Mouse (Mus musculus) stomach, embryonic 15.5 days (tissue): Measurements from ENCODE around the gene Cdk8. TPM values are rescaled to one million over a fixed set of nuclear protein-coding genes. Genes with fewer than 3 reads are reported as not detected.

Experiments used
- ATAC-seq: fragments of 200-750 bp; cut with Nextera tagmentation; 2 replicates; pipeline ENCODE4 v1.8.0; 2017; ENCODE audit warnings: low read depth, moderate number of reproducible peaks, moderate TSS enrichment; ENCODE audit not compliant: insufficient read depth, low FRiP score
- H3K27ac ChIP-seq: fragments of 300-500 bp; sonication (generic); 2 replicates; pipeline ENCODE4 v1.5.1; 2015; ENCODE audit warnings: mild to moderate bottlenecking, inconsistent platforms
- H3K27me3 ChIP-seq: fragments of 300-500 bp; sonication (generic); replicated peaks from 2 replicates; pipeline ENCODE4 v1.6.1; 2015; ENCODE audit warnings: inconsistent platforms
- H3K36me3 ChIP-seq: fragments of 300-500 bp; sonication (generic); 2 replicates; pipeline ENCODE4 v1.6.1; 2015; ENCODE audit warnings: inconsistent platforms
- H3K4me1 ChIP-seq: fragments of 300-500 bp; sonication (generic); 2 replicates; pipeline ENCODE4 v1.6.1; 2015; ENCODE audit warnings: inconsistent platforms
- H3K4me2 ChIP-seq: fragments of 300-500 bp; sonication (generic); 2 replicates; pipeline ENCODE4 v1.6.1; 2015; ENCODE audit warnings: mild to moderate bottlenecking, inconsistent platforms
- H3K4me3 ChIP-seq: fragments of 300-500 bp; sonication (generic); replicated peaks from 2 replicates; pipeline ENCODE4 v1.5.1; 2015; ENCODE audit warnings: inconsistent platforms
- H3K9ac ChIP-seq: fragments of 300-500 bp; sonication (generic); 2 replicates; pipeline ENCODE4 v1.6.1; 2015; ENCODE audit warnings: inconsistent platforms
- H3K9me3 ChIP-seq: fragments of 300-500 bp; sonication (generic); 2 replicates; pipeline ENCODE4 v1.6.1; 2016; ENCODE audit warnings: inconsistent platforms
- WGBS: fragments of 180-500 bp; shearing (Covaris S2); methylation state at CpG from one replicate; pipeline ENCODE4 v1.1.7; 2015; 5-methylcytosine and 5-hydroxymethylcytosine counted together
- polyA plus RNA-seq: library from polyadenylated mRNA; unstranded; fragments of >200 nt; fragmentation: Nextera tagmentation; extraction: Ambion mirVana; gene quantifications from 2 replicates; pipeline ENCODE4 v1.2.1, GENCODE M21; 2015

The Cdk8 gene
- polyA plus RNA-seq, 1 experiment from 2014 or later: 20.5 TPM

DNA sequence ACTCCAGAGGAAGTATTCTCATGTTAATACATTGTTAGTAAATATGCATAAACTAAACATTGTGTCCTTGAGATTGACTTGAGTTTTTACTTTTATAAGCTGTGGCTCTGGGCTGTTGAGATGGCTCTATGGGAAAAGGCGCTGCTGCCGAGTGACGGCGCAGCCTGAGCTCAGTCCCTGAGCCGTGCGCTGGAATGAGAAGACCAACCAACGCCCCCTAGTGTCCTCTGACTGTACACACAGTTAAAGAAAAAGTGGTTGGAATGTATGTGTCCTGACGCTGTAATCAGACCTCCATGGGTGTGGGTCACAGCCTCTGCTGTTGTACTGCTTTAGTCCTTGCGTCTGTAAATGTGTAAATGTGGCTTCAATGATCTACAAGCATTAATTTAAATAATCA is 29.0 kb downstream of the Cdk8 start:
- Histone ChIP-seq H3K4me3 (no peak overlapping the region), H3K36me3 (peaks cover 3% of the 10 kb centered on the region; the same call in 1 of the 2 replicates), H3K9ac (no peak overlapping the region), H3K4me1 (no peaks in the 10 kb centered on the region), H3K27ac (no peak overlapping the region), H3K27me3 (no peaks in the 10 kb centered on the region), H3K9me3 (no peaks in the 10 kb centered on the region), H3K4me2 (no peak overlapping the region)
- 55% methylated on average over 9 of the region's 9 CpGs for WGBS
- ATAC-seq: no peak

DNA sequence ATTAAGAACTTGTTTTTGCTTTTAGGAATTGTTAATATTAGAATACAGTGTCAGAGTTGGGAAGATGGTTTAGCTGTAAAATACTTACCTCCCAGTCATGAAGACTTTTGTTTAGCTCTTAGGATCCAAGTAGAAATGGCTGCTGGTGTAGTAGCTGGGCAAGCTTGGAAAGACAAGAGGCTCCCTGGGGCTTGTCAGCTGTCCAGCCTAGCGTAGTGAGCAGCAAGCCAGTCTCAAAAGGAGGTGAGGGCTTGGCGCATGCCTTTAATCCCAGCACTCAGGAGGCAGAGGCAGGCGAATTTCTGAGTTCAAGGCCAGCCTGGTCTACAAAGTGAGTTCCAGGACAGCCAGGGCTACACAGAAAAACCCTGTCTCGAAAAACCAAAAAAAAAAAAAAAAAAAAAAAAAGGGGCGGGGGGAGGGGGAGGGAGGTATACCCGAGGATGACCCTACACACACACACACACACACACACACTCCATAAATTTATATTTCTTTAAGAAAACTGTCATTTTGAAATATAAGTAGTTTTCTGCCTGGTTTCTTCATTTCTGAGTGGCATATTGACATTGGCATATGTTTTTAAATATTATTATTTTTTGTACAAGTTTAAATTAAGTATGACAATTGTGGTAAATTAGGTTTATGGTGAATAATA is 35.0 kb downstream of the Cdk8 start:
- ATAC-seq: no peak
- WGBS: 88% methylated on average over 5 of the region's 6 CpGs
- Histone ChIP-seq H3K9me3 (no peaks in the 10 kb centered on the region), H3K4me2 (no peak overlapping the region), H3K4me3 (no peak overlapping the region), H3K4me1 (no peaks in the 10 kb centered on the region), H3K27ac (no peak overlapping the region), H3K36me3 (0 out of 2 replicates have a peak, but pooled peaks cover 4% of the 10 kb centered on the region), H3K27me3 (no peaks in the 10 kb centered on the region), H3K9ac (no peak overlapping the region)

DNA sequence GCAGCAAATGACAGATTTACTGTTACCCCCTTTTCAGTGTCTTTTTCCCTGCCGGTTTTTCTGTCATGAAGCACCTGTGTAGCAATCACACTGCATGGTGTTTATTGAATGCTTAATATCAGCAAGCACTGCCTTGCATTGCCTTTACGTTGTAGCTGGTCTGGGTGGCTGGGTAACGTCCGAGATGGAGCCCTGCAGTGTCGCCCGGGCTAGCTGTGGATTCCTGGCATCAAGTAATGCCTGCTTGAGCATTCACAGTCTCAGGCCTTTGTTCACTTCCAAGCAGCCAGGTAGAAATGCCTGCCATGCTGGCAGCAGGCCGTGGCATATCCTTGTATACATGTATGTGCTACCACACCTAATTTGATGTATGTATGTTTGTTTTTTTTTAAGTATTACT is 36.7 kb downstream of the Cdk8 start:
- ATAC-seq: no peak
- H3K36me3 ChIP-seq: 0 out of 2 replicates have a peak, but pooled peaks cover 4% of the 10 kb centered on the region
- 89% methylated on average over 7 of the region's 7 CpGs for WGBS
- no peak overlapping the region for H3K4me3 ChIP-seq
- no peak overlapping the region for H3K4me2 ChIP-seq
- no peaks in the 10 kb centered on the region for H3K27me3 ChIP-seq
- H3K9me3 ChIP-seq: no peaks in the 10 kb centered on the region
- no peak overlapping the region for H3K27ac ChIP-seq
- H3K9ac ChIP-seq: no peak overlapping the region
- no peaks in the 10 kb centered on the region for H3K4me1 ChIP-seq

DNA sequence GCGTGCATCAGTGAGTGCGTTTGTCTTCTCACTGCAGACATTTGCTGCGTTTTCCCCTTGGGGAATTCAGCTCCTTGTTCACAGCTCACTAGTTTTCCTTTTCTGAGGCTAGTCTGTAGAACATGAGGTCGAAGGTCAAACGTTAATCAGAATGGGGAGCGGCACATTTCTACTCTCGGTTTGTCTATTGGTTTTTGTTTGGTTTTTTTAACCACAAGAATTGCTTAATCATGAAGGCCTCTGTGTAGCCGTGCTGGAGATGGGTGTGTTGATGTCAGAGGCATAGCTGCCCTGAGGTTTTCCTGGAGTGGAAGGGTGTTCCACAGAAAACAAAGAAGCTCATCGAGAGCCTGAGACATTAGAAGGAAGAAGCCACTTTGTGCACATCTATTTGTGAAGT is 39.6 kb downstream of the Cdk8 start:
- ATAC-seq: no peak
- Histone ChIP-seq H3K9me3 (no peaks in the 10 kb centered on the region), H3K4me3 (no peak overlapping the region), H3K4me2 (no peak overlapping the region), H3K4me1 (no peaks in the 10 kb centered on the region), H3K27ac (no peak overlapping the region), H3K36me3 (0 out of 2 replicates have a peak, but pooled peaks cover 6% of the 10 kb centered on the region), H3K9ac (no peak overlapping the region), H3K27me3 (no peaks in the 10 kb centered on the region)
- 83% methylated on average over 9 of the region's 9 CpGs for WGBS

DNA sequence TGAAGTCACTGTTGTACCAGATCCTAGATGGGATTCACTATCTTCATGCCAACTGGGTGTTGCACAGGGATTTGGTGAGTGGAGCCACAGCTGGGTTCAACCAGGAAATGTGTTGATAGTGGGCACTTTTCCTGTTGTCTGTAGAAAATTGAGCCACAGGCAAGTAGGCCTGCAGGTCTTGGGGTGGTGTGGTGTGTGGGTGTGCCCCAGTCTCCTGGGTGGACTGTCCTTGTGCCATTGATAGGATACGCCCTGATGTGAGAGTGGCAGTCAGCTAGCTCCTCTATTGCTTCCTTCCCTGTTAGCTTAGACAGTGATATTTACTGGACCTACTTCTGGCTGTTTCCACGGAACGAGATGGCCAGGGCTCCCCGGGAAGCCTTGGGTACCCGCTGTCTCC is 40.6 kb downstream of the Cdk8 start:
- no peak overlapping the region for H3K27ac ChIP-seq
- WGBS: 99% methylated on average over 5 of the region's 5 CpGs
- no peaks in the 10 kb centered on the region for H3K9me3 ChIP-seq

DNA sequence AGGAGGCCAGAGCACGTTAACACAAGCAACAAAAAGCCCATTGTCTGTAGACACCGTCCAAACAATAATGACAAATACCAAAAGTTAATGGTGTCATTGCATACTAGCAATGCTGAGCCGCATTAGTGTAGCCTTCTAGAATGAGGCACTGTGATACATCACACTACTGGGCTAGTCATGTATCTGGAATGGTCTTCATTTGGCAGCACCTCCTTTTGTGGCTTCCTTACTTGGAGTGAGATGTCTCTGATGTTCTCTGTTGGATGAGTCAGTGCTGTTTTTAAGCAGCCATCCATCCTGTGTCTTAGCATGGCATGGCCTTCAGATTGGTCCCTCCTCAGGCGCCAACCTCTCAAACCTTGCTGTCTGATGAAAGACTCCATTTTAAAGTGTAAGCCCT is 42.1 kb downstream of the Cdk8 start:
- H3K9ac ChIP-seq: no peak overlapping the region
- no peaks in the 10 kb centered on the region for H3K27me3 ChIP-seq
- no peak overlapping the region for H3K4me3 ChIP-seq
- no peak for ATAC-seq
- no peaks in the 10 kb centered on the region for H3K4me1 ChIP-seq
- no peak overlapping the region for H3K27ac ChIP-seq
- 0 out of 2 replicates have a peak, but pooled peaks cover 6% of the 10 kb centered on the region for H3K36me3 ChIP-seq
- H3K4me2 ChIP-seq: no peak overlapping the region
- no peaks in the 10 kb centered on the region for H3K9me3 ChIP-seq
- 73% methylated on average over 4 of the region's 4 CpGs for WGBS

More for the DNA sequence above, 40.6 kb downstream of the Cdk8 start:
- no peak; the same call in 1 of the 2 replicates for ATAC-seq
- H3K36me3 ChIP-seq: 0 out of 2 replicates have a peak, but pooled peaks cover 6% of the 10 kb centered on the region
- no peaks in the 10 kb centered on the region for H3K27me3 ChIP-seq
- no peak overlapping the region for H3K9ac ChIP-seq
- no peak overlapping the region for H3K4me2 ChIP-seq
- no peak overlapping the region for H3K4me3 ChIP-seq
- no peaks in the 10 kb centered on the region for H3K4me1 ChIP-seq

DNA sequence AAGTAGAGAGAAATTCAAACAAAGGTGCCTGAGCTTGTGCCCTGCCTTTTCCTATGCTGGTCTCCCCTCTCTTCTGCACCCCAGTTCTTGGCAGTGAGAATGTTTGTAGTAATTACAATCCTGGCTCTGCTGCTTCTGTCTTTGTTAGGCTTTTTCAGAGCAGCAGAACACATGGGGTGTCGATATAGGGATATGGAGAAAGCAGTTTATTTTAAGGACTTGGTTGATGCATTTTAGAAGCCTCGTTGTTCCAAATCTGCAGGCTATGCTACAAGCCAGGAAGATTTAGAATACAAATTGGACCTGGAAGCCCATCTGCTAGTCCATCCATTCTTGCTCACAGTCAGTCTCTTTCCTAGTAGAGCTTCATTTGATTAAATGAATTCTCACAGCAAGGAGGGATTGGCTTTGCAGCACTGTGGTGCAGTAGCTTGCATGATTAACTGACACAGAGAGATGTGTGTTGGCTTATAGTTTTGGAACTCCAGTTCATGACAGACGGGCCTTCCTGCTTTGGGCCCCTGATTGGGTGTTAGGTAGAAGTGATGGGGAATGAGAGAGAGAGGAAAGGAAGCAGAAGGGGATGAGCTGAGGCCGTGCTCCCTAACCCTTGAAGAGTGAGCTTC is 43.5 kb downstream of the Cdk8 start:
- WGBS: 90% methylated on average over 4 of the region's 4 CpGs
- peaks cover 6% of the 10 kb centered on the region; the same call in 1 of the 2 replicates for H3K36me3 ChIP-seq

DNA sequence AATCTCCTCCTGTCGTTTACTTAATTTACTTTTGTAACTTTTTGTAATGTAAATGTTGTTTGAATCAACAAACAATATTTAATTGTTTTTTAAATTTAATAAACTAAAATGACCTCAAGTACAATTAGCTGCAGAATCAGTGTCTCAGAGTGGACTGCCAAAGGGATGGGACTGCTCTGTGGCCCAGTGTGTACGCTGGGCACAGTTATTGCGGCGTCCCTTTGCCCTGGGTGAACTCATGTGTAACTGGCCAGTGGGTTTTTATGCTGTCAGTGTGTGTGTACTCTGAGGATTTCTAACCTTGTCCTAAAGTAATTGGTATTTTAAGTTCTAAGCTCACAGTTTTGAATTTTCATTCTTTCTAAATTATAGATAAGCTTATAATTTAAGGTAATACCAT is 46.5 kb downstream of the Cdk8 start:
- Histone ChIP-seq H3K36me3 (peaks cover 3% of the 10 kb centered on the region; the same call in 1 of the 2 replicates), H3K27ac (no peak overlapping the region), H3K4me3 (no peak overlapping the region), H3K9ac (no peak overlapping the region), H3K27me3 (no peaks in the 10 kb centered on the region), H3K4me1 (no peaks in the 10 kb centered on the region), H3K4me2 (no peak overlapping the region), H3K9me3 (no peaks in the 10 kb centered on the region)
- ATAC-seq: no peak
- WGBS: 89% methylated on average over 4 of the region's 4 CpGs

More for the DNA sequence above, 43.5 kb downstream of the Cdk8 start:
- no peak overlapping the region for H3K4me2 ChIP-seq
- no peaks in the 10 kb centered on the region for H3K27me3 ChIP-seq
- H3K4me1 ChIP-seq: no peaks in the 10 kb centered on the region
- H3K27ac ChIP-seq: no peak overlapping the region
- H3K9me3 ChIP-seq: no peaks in the 10 kb centered on the region
- H3K9ac ChIP-seq: no peak overlapping the region
- no peak overlapping the region for H3K4me3 ChIP-seq
- no peak for ATAC-seq

DNA sequence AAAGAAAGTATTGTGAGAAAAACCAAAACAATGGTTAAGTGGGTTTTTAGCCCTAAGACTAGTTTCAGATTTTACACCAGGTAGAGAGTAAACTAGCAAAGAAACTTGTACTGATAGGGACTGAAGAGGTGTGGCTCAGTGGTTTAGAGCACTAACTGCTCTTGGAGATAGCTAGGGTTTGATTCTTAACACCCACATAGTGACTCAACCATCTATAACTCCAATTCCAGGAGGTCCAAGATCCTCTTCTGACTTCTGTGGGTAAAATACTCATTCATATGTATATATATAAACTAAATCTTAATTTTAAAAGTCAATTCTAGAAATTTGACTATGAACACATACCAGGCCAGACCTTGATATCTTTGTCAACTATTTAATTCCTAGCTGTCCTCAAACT is 49.0 kb downstream of the Cdk8 start:
- H3K27me3 ChIP-seq: no peaks in the 10 kb centered on the region
- no peak overlapping the region for H3K4me3 ChIP-seq
- no peak overlapping the region for H3K9ac ChIP-seq
- H3K4me2 ChIP-seq: no peak overlapping the region
- ATAC-seq: no peak
- no peaks in the 10 kb centered on the region for H3K9me3 ChIP-seq
- H3K36me3 ChIP-seq: no peaks in the 10 kb centered on the region; the same call in 1 of the 2 replicates
- no peaks in the 10 kb centered on the region for H3K4me1 ChIP-seq
- H3K27ac ChIP-seq: no peak overlapping the region

DNA sequence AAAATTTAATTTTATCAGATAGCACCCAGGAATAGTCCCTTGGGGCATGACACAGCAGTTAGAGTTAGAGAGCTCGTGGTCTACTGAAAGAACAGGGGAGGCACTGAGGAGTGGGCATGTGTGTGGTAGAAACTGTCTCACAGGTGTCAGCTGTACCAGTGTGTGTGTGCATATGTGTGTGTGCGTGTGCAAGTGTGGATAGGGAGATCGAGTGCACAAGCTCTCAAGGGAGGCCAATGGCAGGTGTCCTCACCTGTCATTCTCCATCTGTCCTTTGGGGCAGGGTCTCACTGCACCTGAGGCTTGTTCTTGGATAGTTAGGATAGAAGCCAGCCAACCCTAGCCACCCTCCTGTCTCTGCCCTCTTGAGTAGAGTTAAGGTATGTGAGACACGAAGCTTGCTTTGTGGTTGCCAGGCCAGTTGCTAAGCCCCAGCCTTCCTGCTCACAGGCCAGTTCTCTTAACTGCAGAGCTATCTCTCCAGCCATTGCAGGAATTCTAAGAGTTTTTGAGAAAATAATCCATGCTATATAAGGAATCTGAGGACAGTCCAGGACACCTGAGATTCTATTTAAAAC is 50.3 kb downstream of the Cdk8 start:
- H3K9ac ChIP-seq: no peak overlapping the region
- H3K36me3 ChIP-seq: peaks cover 5% of the 10 kb centered on the region; the same call in 1 of the 2 replicates
- WGBS: 77% methylated on average over 4 of the region's 4 CpGs
- no peaks in the 10 kb centered on the region for H3K9me3 ChIP-seq
- ATAC-seq: no peak
- H3K27ac ChIP-seq: no peak overlapping the region
- no peak overlapping the region for H3K4me3 ChIP-seq
- H3K4me1 ChIP-seq: no peaks in the 10 kb centered on the region
- no peak overlapping the region for H3K4me2 ChIP-seq
- H3K27me3 ChIP-seq: no peaks in the 10 kb centered on the region

DNA sequence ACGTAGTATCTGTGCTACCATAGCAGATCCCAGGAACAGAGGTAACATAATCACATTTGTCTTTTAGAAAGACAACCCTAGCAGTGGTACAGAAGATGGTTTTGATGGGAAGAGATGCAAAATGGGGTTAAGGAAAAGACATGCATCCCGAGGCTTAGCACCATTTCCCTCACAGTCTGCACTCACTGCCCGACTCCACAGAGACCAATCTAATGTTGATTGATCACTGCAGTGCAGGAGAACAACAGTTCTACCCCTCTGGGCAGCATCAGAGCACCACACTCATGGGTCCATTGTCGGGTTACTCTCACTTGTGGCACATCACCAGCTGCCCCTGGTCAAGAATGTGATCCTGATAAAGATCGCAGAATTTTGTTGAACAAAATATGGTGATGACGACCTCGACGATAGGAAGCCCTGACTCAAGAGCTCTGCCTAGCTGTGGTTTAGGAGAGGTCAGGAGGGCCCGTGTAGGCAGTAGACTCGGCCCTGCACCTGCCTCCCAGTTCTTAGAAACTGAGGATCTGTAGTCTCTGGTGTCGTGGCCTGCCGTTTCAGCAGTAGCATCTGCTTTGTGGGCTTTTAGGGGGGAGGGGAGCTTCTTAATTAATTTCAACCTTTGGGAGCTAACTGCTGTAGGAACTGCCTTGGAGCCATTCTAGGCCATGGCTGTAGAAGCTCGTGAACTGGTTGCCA is 51.0 kb downstream of the Cdk8 start:
- H3K9me3 ChIP-seq: no peaks in the 10 kb centered on the region
- no peak overlapping the region for H3K9ac ChIP-seq
- no peak overlapping the region for H3K4me2 ChIP-seq
- H3K4me3 ChIP-seq: no peak overlapping the region
- 80% methylated on average over 13 of the region's 13 CpGs for WGBS
- H3K4me1 ChIP-seq: no peaks in the 10 kb centered on the region
- no peak for ATAC-seq
- H3K36me3 ChIP-seq: peaks cover 5% of the 10 kb centered on the region; the same call in 1 of the 2 replicates
- no peak overlapping the region for H3K27ac ChIP-seq
- no peaks in the 10 kb centered on the region for H3K27me3 ChIP-seq

DNA sequence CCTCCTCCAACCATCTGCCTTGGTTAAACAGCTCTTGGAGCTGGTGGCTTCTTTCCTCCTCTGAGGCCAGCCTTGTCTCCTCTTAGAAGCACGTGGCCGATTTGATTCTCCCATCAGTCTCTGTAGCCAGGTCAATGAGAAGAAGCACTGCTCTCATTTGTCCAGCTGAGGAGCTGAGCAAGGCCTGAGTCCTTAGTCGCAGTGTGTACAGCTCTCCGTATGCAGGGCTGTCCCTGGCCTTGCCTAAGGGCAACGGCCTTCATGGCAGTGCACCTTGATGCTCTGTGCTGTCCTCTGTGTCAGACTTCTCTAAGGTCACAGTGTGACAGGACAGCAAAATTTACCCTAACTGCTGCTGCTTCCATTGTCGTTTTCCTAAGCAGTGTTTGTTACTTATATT is 52.9 kb downstream of the Cdk8 start:
- H3K27ac ChIP-seq: no peak overlapping the region
- H3K9ac ChIP-seq: no peak overlapping the region
- no peaks in the 10 kb centered on the region for H3K27me3 ChIP-seq
- H3K36me3 ChIP-seq: peaks cover 17% of the 10 kb centered on the region
- H3K4me3 ChIP-seq: no peak overlapping the region
- no peaks in the 10 kb centered on the region for H3K9me3 ChIP-seq
- no peak overlapping the region for H3K4me2 ChIP-seq
- no peaks in the 10 kb centered on the region for H3K4me1 ChIP-seq
- WGBS: 88% methylated on average over 6 of the region's 6 CpGs
- no peak for ATAC-seq
